Mouse (Mus musculus) liver, embryonic 13.5 days (tissue): ENCODE results near the gene Vegfa. TPM values are rescaled to one million over a fixed set of nuclear protein-coding genes. Genes with fewer than 3 reads are reported as not detected.

Experiments
- ATAC-seq: fragments of 200-750 bp; cut with Nextera tagmentation; 2 replicates; pipeline ENCODE4 v1.8.0; 2017; ENCODE audit warnings: low read depth, mild to moderate bottlenecking, moderate number of reproducible peaks, moderate library complexity
- DNase-seq: peaks from one replicate; pipeline ENCODE4 v3.0.0; 2022
- H3K27ac ChIP-seq: fragments of 300-500 bp; sonication (generic); 2 replicates; pipeline ENCODE4 v1.5.1; 2015; ENCODE audit warnings: moderate library complexity, mild to moderate bottlenecking, inconsistent platforms
- H3K27me3 ChIP-seq: fragments of 300-500 bp; sonication (generic); 2 replicates; pipeline ENCODE4 v1.6.1; 2015; ENCODE audit warnings: mild to moderate bottlenecking, inconsistent platforms
- H3K36me3 ChIP-seq: fragments of 300-500 bp; sonication (generic); 2 replicates; pipeline ENCODE4 v1.6.1; 2015; ENCODE audit warnings: mild to moderate bottlenecking, inconsistent platforms
- H3K4me1 ChIP-seq: fragments of 300-500 bp; sonication (generic); replicated peaks from 2 replicates; pipeline ENCODE4 v1.6.1; 2015; ENCODE audit warnings: inconsistent platforms
- H3K4me2 ChIP-seq: fragments of 300-500 bp; sonication (generic); 2 replicates; pipeline ENCODE4 v1.6.1; 2015; ENCODE audit warnings: inconsistent platforms, mild to moderate bottlenecking, moderate library complexity
- H3K4me3 ChIP-seq: fragments of 300-500 bp; sonication (generic); replicated peaks from 2 replicates; pipeline ENCODE4 v1.5.1; 2015; ENCODE audit warnings: mild to moderate bottlenecking, inconsistent platforms
- H3K9ac ChIP-seq: fragments of 300-500 bp; sonication (generic); 2 replicates; pipeline ENCODE4 v1.6.1; 2015; ENCODE audit warnings: mild to moderate bottlenecking, inconsistent platforms
- H3K9me3 ChIP-seq: fragments of 300-500 bp; sonication (generic); replicated peaks from 2 replicates; pipeline ENCODE4 v1.6.1; 2016; ENCODE audit warnings: inconsistent platforms
- WGBS: fragments of 180-500 bp; shearing (Covaris S2); methylation state at CpG from one replicate; pipeline ENCODE4 v1.1.7; 2015; ENCODE audit not compliant: insufficient replicate concordance; 5-methylcytosine and 5-hydroxymethylcytosine counted together
- polyA plus RNA-seq: library from polyadenylated mRNA; unstranded; fragments of >200 nt; fragmentation: Nextera tagmentation; extraction: Ambion mirVana; gene quantifications from 2 replicates; pipeline ENCODE4 v1.2.1, GENCODE M21; 2015

The Vegfa gene
- 1.2 and 1.3 TPM in 2 replicates for polyA plus RNA-seq

GRCm38 (mm10) chr17:46032257-46032991 lies at the start of gene Vegfa:
Vegfa (minus strand) TSS chr17:46032369.
- Histone ChIP-seq H3K4me1 (peaks cover 71% of the 10 kb centered on the region), H3K4me2 (peak within 1 kb of the TSS; percentile 98), H3K27me3 (0 out of 2 replicates have a peak, but pooled peaks cover 2% of the 10 kb centered on the region), H3K9ac (peak within 1 kb of the TSS; percentile 89), H3K27ac (peak within 1 kb of the TSS; percentile 87), H3K36me3 (peaks cover 4% of the 10 kb centered on the region; the same call in 1 of the 2 replicates), H3K4me3 (peak within 1 kb of the TSS; percentile 82), H3K9me3 (no peaks in the 10 kb centered on the region)
- DNase-seq (peak; percentile 83), ATAC-seq (peak; percentile 79)
- under 1% methylated on average over 40 of the region's 40 CpGs for WGBS

- H3K4me2 ChIP-seq, result no peak overlapping the region
- H3K4me1 ChIP-seq, result no peaks in the 10 kb centered on the region
- no peaks in the 10 kb centered on the region for H3K36me3 ChIP-seq
- H3K9me3 ChIP-seq, result no peaks in the 10 kb centered on the region
- no peak overlapping the region for H3K27ac ChIP-seq
- no peak for DNase-seq
- H3K4me3 ChIP-seq, result no peak overlapping the region
- ATAC-seq, result no peak
- no peak overlapping the region for H3K9ac ChIP-seq
- WGBS, result 54% methylated on average over 7 of the region's 7 CpGs
- H3K27me3 ChIP-seq, result peaks cover 4% of the 10 kb centered on the region; the same call in 1 of the 2 replicates
Observed at GRCm38 (mm10) chr17:46081657-46082056, 49.5 kb upstream of the Vegfa start.

- H3K4me3 ChIP-seq, result no peak overlapping the region
- no peaks in the 10 kb centered on the region for H3K36me3 ChIP-seq
- H3K9me3 ChIP-seq, result no peaks in the 10 kb centered on the region
- no peak overlapping the region for H3K4me2 ChIP-seq
- no peak overlapping the region for H3K27ac ChIP-seq
- ATAC-seq, result no peak
- 39% methylated on average over 5 of the region's 5 CpGs for WGBS
- no peak overlapping the region for H3K9ac ChIP-seq
- H3K27me3 ChIP-seq, result peaks cover 4% of the 10 kb centered on the region; the same call in 1 of the 2 replicates
- no peak for DNase-seq
- no peaks in the 10 kb centered on the region for H3K4me1 ChIP-seq
Observed at GRCm38 (mm10) chr17:46081042-46081441, 48.9 kb upstream of the Vegfa start.

GRCm38 (mm10) chr17:46080388-46080787 lies 48.2 kb upstream of the Vegfa start:
- 0 out of 2 replicates have a peak, but pooled peaks cover 1% of the 10 kb centered on the region for H3K4me1 ChIP-seq
- no peak overlapping the region for H3K27ac ChIP-seq
- 63% methylated on average over 7 of the region's 7 CpGs for WGBS
- no peaks in the 10 kb centered on the region for H3K9me3 ChIP-seq
- H3K9ac ChIP-seq, result no peak overlapping the region
- H3K27me3 ChIP-seq, result peaks cover 4% of the 10 kb centered on the region; the same call in 1 of the 2 replicates
- no peak for ATAC-seq
- no peak for DNase-seq
- H3K4me2 ChIP-seq, result no peak overlapping the region
- H3K4me3 ChIP-seq, result no peak overlapping the region
- H3K36me3 ChIP-seq, result no peaks in the 10 kb centered on the region

- H3K36me3 ChIP-seq, result no peaks in the 10 kb centered on the region
- no peak overlapping the region for H3K4me3 ChIP-seq
- H3K9ac ChIP-seq, result no peak overlapping the region
- no peak overlapping the region for H3K4me2 ChIP-seq
- peaks cover 13% of the 10 kb centered on the region for H3K4me1 ChIP-seq
- no peak overlapping the region for H3K27ac ChIP-seq
- ATAC-seq, result no peak
- H3K9me3 ChIP-seq, result no peaks in the 10 kb centered on the region
- DNase-seq, result no peak
- H3K27me3 ChIP-seq, result no peaks in the 10 kb centered on the region
- WGBS, result 60% methylated on average over 2 of the region's 2 CpGs
Observed at GRCm38 (mm10) chr17:46079037-46079436, 46.9 kb upstream of the Vegfa start.

- ATAC-seq (no peak), DNase-seq (no peak)
- Histone ChIP-seq H3K9ac (no peak overlapping the region), H3K9me3 (no peaks in the 10 kb centered on the region), H3K4me1 (peaks cover 22% of the 10 kb centered on the region), H3K27me3 (no peaks in the 10 kb centered on the region), H3K4me2 (no peak overlapping the region), H3K36me3 (no peaks in the 10 kb centered on the region), H3K27ac (no peak overlapping the region), H3K4me3 (no peak overlapping the region)
- WGBS, result 81% methylated on average over 12 of the region's 12 CpGs
Observed at GRCm38 (mm10) chr17:46077921-46078534, 45.9 kb upstream of the Vegfa start.

GRCm38 (mm10) chr17:46076260-46076551 lies 44.0 kb upstream of the Vegfa start:
- Histone ChIP-seq H3K36me3 (no peaks in the 10 kb centered on the region), H3K9me3 (no peaks in the 10 kb centered on the region), H3K4me1 (peaks cover 23% of the 10 kb centered on the region), H3K4me3 (no peak overlapping the region), H3K9ac (no peak overlapping the region), H3K27me3 (no peaks in the 10 kb centered on the region), H3K27ac (no peak overlapping the region), H3K4me2 (no peak overlapping the region)
- no peak for DNase-seq
- ATAC-seq, result no peak
- WGBS, result no CpG with 5 or more reads among the region's 1 CpGs

- WGBS, result 53% methylated on average over 5 of the region's 5 CpGs
Observed at GRCm38 (mm10) chr17:46075551-46076259, 43.5 kb upstream of the Vegfa start.

GRCm38 (mm10) chr17:46075116-46075485 lies 42.9 kb upstream of the Vegfa start:
- H3K27ac ChIP-seq, result no peak overlapping the region
- WGBS, result 29% methylated on average over 3 of the region's 3 CpGs
- H3K36me3 ChIP-seq, result no peaks in the 10 kb centered on the region
- 0 out of 2 replicates have a peak, but pooled peaks have one; percentile 29 for ATAC-seq
- no peak overlapping the region for H3K4me2 ChIP-seq
- no peaks in the 10 kb centered on the region for H3K9me3 ChIP-seq
- no peak overlapping the region for H3K4me3 ChIP-seq
- H3K9ac ChIP-seq, result no peak overlapping the region
- DNase-seq, result peak; percentile 32
- no peaks in the 10 kb centered on the region for H3K27me3 ChIP-seq
- H3K4me1 ChIP-seq, result peaks cover 23% of the 10 kb centered on the region

More at GRCm38 (mm10) chr17:46075551-46076259, 43.5 kb upstream of the Vegfa start:
- ATAC-seq, result no peak
- no peaks in the 10 kb centered on the region for H3K9me3 ChIP-seq
- H3K4me1 ChIP-seq, result peaks cover 23% of the 10 kb centered on the region
- no peaks in the 10 kb centered on the region for H3K36me3 ChIP-seq
- no peak overlapping the region for H3K4me2 ChIP-seq
- no peak overlapping the region for H3K9ac ChIP-seq
- H3K4me3 ChIP-seq, result no peak overlapping the region
- no peaks in the 10 kb centered on the region for H3K27me3 ChIP-seq
- no peak overlapping the region for H3K27ac ChIP-seq
- DNase-seq, result no peak

- Histone ChIP-seq H3K9ac (peak overlapping the region; percentile 41; the same call in 1 of the 2 replicates), H3K4me1 (peaks cover 23% of the 10 kb centered on the region), H3K4me2 (peak overlapping the region; percentile 55), H3K27me3 (no peaks in the 10 kb centered on the region), H3K4me3 (peak overlapping the region; percentile 28; the same call in 1 of the 2 replicates), H3K27ac (no peak overlapping the region), H3K9me3 (no peaks in the 10 kb centered on the region), H3K36me3 (no peaks in the 10 kb centered on the region)
- 11% methylated on average over 7 of the region's 7 CpGs for WGBS
- ATAC-seq, result no peak
- DNase-seq, result no peak
Observed at GRCm38 (mm10) chr17:46074398-46075115, 42.4 kb upstream of the Vegfa start.
